Comparison of ENCODE assay signal across 31 mouse cellular contexts in the genomic region with DNA sequence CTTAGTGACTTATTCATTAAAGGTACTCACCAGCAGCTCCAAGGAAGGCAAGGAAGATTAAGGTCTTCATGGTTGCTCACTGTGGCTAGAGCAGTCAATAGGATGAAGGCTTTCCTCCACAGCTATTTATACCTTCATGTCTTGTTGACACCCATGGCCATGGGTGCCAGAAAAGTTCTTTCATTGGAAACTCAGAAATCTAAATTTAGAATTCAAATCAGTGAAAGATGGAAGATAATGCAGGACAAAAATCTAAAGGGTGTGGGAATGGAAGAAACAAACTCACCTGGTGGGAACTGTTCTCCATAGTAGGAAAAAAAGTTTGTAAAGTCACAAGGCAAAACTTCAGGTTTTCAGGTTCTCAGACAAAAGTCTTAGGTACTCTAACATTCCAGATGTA. TPM values are rescaled to one million over a fixed set of nuclear protein-coding genes. Genes with fewer than 3 reads are reported as not detected.
"Had no signal": no experiment of that assay in that cellular context is flagged by ENCODE, and none has a peak within 500 bp of the region (broad histone marks: within the 10 kb centered on the region; RNA-seq: fewer than 3 reads in every experiment).

Gene 2210010C04Rik, minus strand, starts transcription at position 101 of the 400 bp plus-strand sequence.

- H3K4me1 ChIP-seq: embryonic facial prominence, embryonic 10.5 days; embryonic facial prominence, embryonic 12.5 days; embryonic facial prominence, embryonic 13.5 days; embryonic facial prominence, embryonic 15.5 days; forebrain, embryonic 10.5 days; forebrain, embryonic 12.5 days; forebrain, embryonic 13.5 days; forebrain, embryonic 15.5 days had no signal

- DNase-seq: cerebellum, adult 8-10 months; cerebellum, adult 9-10 months; cerebellum, adult 9-11 months; cerebellum, postnatal 10 days; cerebellum, postnatal 14 days; cerebellum, postnatal 25 days; cerebellum, postnatal 36 days; embryo, embryonic 11 days; forebrain, postnatal 0 days; gastrocnemius, adult 2 months; gastrocnemius, postnatal 10 days; gastrocnemius, postnatal 14 days; gastrocnemius, postnatal 25 days; gastrocnemius, postnatal 36 days; heart, adult 11 months; heart, adult 18-20 months; heart, adult 2 months had no signal

- H3K27me3 ChIP-seq: embryonic facial prominence, embryonic 12.5 days; embryonic facial prominence, embryonic 13.5 days; embryonic facial prominence, embryonic 15.5 days; forebrain, embryonic 12.5 days; forebrain, embryonic 13.5 days; forebrain, embryonic 15.5 days had no signal

- H3K27ac ChIP-seq: embryonic facial prominence, embryonic 10.5 days; embryonic facial prominence, embryonic 12.5 days; embryonic facial prominence, embryonic 13.5 days; embryonic facial prominence, embryonic 15.5 days; forebrain, embryonic 10.5 days; forebrain, embryonic 12.5 days; forebrain, embryonic 13.5 days; forebrain, embryonic 15.5 days; gastrocnemius, adult 2 months; heart, adult 2 months had no signal

- H3K4me3 ChIP-seq: embryonic facial prominence, embryonic 10.5 days; embryonic facial prominence, embryonic 12.5 days; embryonic facial prominence, embryonic 13.5 days; embryonic facial prominence, embryonic 15.5 days; erythroblast, embryonic 14.5 days; forebrain, embryonic 10.5 days; forebrain, embryonic 12.5 days; forebrain, embryonic 13.5 days; forebrain, embryonic 15.5 days; gastrocnemius, adult 2 months; heart, adult 2 months had no signal

- H3K36me3 ChIP-seq: embryonic facial prominence, embryonic 10.5 days; embryonic facial prominence, embryonic 12.5 days; embryonic facial prominence, embryonic 13.5 days; embryonic facial prominence, embryonic 15.5 days; forebrain, embryonic 10.5 days; forebrain, embryonic 12.5 days; forebrain, embryonic 15.5 days had no signal

RNA-seq across cellular contexts. Expression of gene 2210010C04Rik, which starts in this region (rescaled TPM):
- polyA plus RNA-seq: embryonic facial prominence, embryonic 10.5 days; embryonic facial prominence, embryonic 11.5 days; embryonic facial prominence, embryonic 12.5 days; embryonic facial prominence, embryonic 13.5 days; embryonic facial prominence, embryonic 14.5 days; embryonic facial prominence, embryonic 15.5 days; erythroblast, embryonic 14.5 days; forebrain, embryonic 10.5 days; forebrain, embryonic 11.5 days; forebrain, embryonic 12.5 days; forebrain, embryonic 13.5 days; forebrain, embryonic 14.5 days; forebrain, embryonic 15.5 days; forebrain, embryonic 16.5 days; forebrain, postnatal 0 days had no signal
